Mouse (Mus musculus) hindbrain, postnatal 0 days (tissue): ENCODE data around the gene Tob2. TPM values are rescaled to one million over a fixed set of nuclear protein-coding genes. Genes with fewer than 3 reads are reported as not detected.

ENCODE experiments used
- ATAC-seq: fragments of 200-750 bp; cut with Nextera tagmentation; 2 replicates; pipeline ENCODE4 v1.8.0; 2017; ENCODE audit warnings: mild to moderate bottlenecking, moderate TSS enrichment, moderate library complexity
- DNase-seq: peaks from one replicate; pipeline ENCODE4 v3.0.0-alpha.2; 2015; ENCODE audit warnings: low spot score
- H3K27ac ChIP-seq: fragments of 300-500 bp; sonication (generic); 2 replicates; pipeline ENCODE4 v1.5.1; 2014; ENCODE audit warnings: mild to moderate bottlenecking
- H3K27me3 ChIP-seq: fragments of 300-500 bp; sonication (generic); 2 replicates; pipeline ENCODE4 v1.6.1; 2014; ENCODE audit warnings: low read length, mixed read lengths; ENCODE audit not compliant: insufficient read depth
- H3K36me3 ChIP-seq: fragments of 300-500 bp; sonication (generic); 2 replicates; pipeline ENCODE4 v1.6.1; 2014; ENCODE audit warnings: low read length, mixed read lengths; ENCODE audit not compliant: insufficient read depth
- H3K4me1 ChIP-seq: fragments of 300-500 bp; sonication (generic); 2 replicates; pipeline ENCODE4 v1.6.1; 2014; ENCODE audit warnings: antibody characterized with exemption, low read length, mixed read lengths; ENCODE audit not compliant: insufficient read depth
- H3K4me2 ChIP-seq: fragments of 300-500 bp; sonication (generic); 2 replicates; pipeline ENCODE4 v1.6.1; 2014; ENCODE audit warnings: low read depth, mild to moderate bottlenecking, low read length, moderate library complexity, mixed read lengths
- H3K4me3 ChIP-seq: fragments of 300-500 bp; sonication (generic); 2 replicates; pipeline ENCODE4 v1.5.1; 2014; ENCODE audit warnings: low read length
- H3K9ac ChIP-seq: fragments of 300-500 bp; sonication (generic); replicated peaks from 2 replicates; pipeline ENCODE4 v1.6.1; 2014; ENCODE audit warnings: mild to moderate bottlenecking, low read length, moderate library complexity, mixed read lengths
- H3K9me3 ChIP-seq: fragments of 300-500 bp; sonication (generic); 2 replicates; pipeline ENCODE4 v1.6.1; 2016; ENCODE audit warnings: low read length, mixed read lengths
- CTCF ChIP-seq: IDR thresholded peaks from 2 replicates; pipeline ENCODE4 v1.5.1; 2016; ENCODE audit warnings: antibody characterized with exemption, control low read depth, low read depth
- WGBS: fragments of 180-500 bp; shearing (Covaris S2); extraction: QIAGEN DNeasy Blood & Tissue Kit; methylation state at CpG from one replicate; pipeline ENCODE4 v1.1.7; 2014; 5-methylcytosine and 5-hydroxymethylcytosine counted together
- polyA plus RNA-seq: library from polyadenylated mRNA; unstranded; fragments of >200 nt; fragmentation: Nextera tagmentation; extraction: Ambion mirVana; gene quantifications from 2 replicates; pipeline ENCODE4 v1.2.1, GENCODE M21; 2015
- total RNA-seq: library from RNA; depleted of rRNA; stranded (reverse); fragments of >200 nt; gene quantifications from 2 replicates; pipeline ENCODE4 v1.2.3, GENCODE M21; 2014

The Tob2 gene
- total and polyA plus RNA-seq, 2 experiments from 2014 or later: 12.9 to 14.0 TPM

DNA sequence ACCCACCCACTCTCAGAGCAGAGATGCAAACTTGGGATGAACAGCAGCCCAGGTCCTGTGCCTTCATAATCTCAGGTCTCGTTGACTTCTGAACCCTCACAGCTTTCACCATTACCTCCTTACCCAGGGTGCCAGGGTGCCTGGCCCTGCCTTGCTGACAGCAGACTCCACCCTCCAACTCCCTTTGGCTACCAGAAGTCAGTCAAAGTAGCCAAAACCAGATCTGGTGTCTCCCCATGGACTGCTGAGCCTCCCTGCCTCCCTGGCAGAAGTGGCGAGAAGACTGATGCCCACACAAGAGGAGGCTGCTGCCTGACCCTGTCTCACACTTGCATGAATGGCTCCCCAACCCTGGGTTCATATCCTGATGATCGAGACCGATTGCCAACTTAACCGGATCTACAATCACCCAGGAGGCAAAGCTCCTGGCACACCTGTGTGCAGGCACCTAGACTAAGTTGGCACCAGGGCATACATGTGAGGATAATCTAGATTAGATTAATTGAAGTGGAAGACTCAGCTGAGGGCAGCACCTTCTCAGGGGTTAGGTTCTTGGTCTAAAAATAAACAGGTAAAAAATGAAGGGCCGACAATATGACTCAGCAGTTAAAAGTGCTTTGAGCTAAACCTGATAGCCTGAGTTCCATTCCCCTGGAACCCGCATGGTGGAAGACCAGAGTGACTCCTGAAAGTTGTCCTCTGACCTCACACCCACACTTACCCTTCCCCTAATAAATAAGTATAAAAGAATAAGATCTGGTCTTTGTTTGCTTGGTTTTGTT, 30.0 kb downstream of the Tob2 start:
- DNase-seq (no peak), ATAC-seq (no peak)
- Histone ChIP-seq H3K27me3 (no peaks in the 10 kb centered on the region), H3K9me3 (no peaks in the 10 kb centered on the region), H3K36me3 (peaks cover 30% of the 10 kb centered on the region), H3K9ac (no peak overlapping the region), H3K27ac (no peak overlapping the region), H3K4me3 (no peak overlapping the region), H3K4me1 (no peaks in the 10 kb centered on the region), H3K4me2 (no peak overlapping the region)
- TF ChIP-seq CTCF: no peak
- 84% methylated on average over 7 of the region's 7 CpGs for WGBS

DNA sequence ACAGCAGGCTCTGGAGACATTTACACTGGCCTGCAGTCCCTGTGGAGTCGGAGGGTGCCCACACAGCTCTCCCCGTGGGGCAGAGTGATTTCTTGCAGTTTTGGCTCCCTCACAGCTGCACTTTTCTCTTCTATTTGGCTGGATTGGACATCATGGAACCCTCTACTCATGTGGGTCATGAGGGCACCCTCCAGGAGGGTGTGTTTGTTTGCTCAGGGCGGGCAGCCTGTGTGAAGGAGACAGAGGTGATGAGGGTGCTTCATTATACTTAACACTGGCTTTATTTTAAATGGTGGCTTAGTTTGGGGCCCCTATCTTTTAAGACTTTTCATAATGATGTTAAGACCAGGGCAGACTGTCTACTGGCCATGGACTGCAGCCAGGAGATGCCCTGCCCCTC, 33.8 kb downstream of the Tob2 start:
- no peak overlapping the region for H3K27ac ChIP-seq
- WGBS: 83% methylated on average over 3 of the region's 3 CpGs
- DNase-seq: no peak

GRCm38 (mm10) chr15:81822631-81823030, 36.0 kb downstream of the Tob2 start:
- Histone ChIP-seq H3K4me3 (no peak overlapping the region), H3K4me1 (no peaks in the 10 kb centered on the region), H3K36me3 (peaks cover 55% of the 10 kb centered on the region), H3K27me3 (no peaks in the 10 kb centered on the region), H3K9ac (no peak overlapping the region), H3K4me2 (no peak overlapping the region), H3K27ac (no peak overlapping the region), H3K9me3 (no peaks in the 10 kb centered on the region)
- ATAC-seq (no peak), DNase-seq (no peak)
- no peak for TF ChIP-seq CTCF
- 80% methylated on average over 3 of the region's 3 CpGs for WGBS

More for the DNA sequence above, 33.8 kb downstream of the Tob2 start:
- H3K4me2 ChIP-seq: no peak overlapping the region
- no peaks in the 10 kb centered on the region for H3K4me1 ChIP-seq
- no peak overlapping the region for H3K4me3 ChIP-seq
- peaks cover 58% of the 10 kb centered on the region for H3K36me3 ChIP-seq
- no peak for ATAC-seq
- no peak for TF ChIP-seq CTCF
- no peaks in the 10 kb centered on the region for H3K9me3 ChIP-seq
- H3K9ac ChIP-seq: no peak overlapping the region
- no peaks in the 10 kb centered on the region for H3K27me3 ChIP-seq

DNA sequence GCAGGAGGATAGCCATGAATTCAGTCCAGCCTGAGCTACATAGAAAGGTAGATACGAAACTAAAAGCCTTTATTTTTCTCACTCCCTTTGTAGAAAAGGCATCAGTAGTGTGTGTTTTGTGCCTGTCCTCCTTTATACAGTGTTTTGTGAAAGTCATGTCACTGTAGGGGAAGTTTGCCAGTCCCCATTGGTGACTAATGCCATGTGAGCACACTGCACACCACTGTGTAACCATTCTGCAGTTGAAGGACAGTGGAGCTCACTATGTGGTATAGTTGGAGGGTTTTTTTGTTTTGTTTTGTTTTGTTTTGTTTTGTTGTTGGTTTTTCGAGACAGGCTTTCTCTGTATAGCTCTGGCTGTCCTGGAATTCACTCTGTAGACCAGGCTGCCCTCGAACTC, 40.2 kb downstream of the Tob2 start:
- Histone ChIP-seq H3K9ac (no peak overlapping the region), H3K9me3 (no peaks in the 10 kb centered on the region), H3K4me1 (peaks cover 12% of the 10 kb centered on the region), H3K4me3 (no peak overlapping the region), H3K27ac (no peak overlapping the region), H3K27me3 (no peaks in the 10 kb centered on the region), H3K36me3 (peaks cover 56% of the 10 kb centered on the region), H3K4me2 (no peak overlapping the region)
- 90% methylated on average over 3 of the region's 3 CpGs for WGBS
- ATAC-seq (no peak), DNase-seq (no peak)
- TF ChIP-seq CTCF: no peak

DNA sequence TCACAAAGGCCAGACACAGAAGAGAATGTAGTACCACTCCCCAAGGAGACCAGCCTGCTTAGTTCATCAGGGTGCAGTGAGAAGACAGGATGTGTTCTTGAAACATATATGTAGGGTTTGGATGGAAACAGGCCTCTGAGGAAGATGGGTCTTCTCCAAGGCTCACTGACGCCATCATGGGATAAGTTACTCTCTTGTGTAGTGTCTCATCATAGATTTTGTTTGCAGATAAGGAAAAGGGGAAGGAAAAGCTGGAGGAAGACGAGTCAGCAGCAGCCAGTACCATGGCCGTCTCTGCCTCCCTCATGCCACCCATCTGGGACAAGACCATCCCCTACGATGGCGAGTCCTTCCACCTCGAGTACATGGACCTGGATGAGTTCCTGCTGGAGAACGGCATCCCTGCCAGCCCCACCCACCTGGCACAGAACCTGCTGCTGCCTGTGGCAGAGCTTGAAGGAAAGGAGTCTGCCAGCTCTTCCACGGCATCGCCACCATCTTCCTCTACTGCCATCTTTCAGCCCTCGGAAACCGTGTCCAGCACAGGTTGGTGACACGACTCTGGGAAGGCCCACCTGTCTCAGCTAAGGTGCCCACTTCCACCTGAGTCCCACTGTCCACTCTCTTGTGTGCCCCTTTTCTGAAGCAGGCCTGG, 43.8 kb downstream of the Tob2 start:
- ATAC-seq (no peak), DNase-seq (no peak)
- no peak overlapping the region for H3K9ac ChIP-seq
- 84% methylated on average over 12 of the region's 12 CpGs for WGBS
- H3K4me1 ChIP-seq: peaks cover 24% of the 10 kb centered on the region
- no peak for TF ChIP-seq CTCF
- no peak overlapping the region for H3K4me2 ChIP-seq
- H3K36me3 ChIP-seq: peaks cover 30% of the 10 kb centered on the region
- H3K4me3 ChIP-seq: no peak overlapping the region
- no peak overlapping the region for H3K27ac ChIP-seq
- H3K9me3 ChIP-seq: no peaks in the 10 kb centered on the region
- no peaks in the 10 kb centered on the region for H3K27me3 ChIP-seq

- H3K4me1 ChIP-seq: peaks cover 28% of the 10 kb centered on the region
- WGBS: 54% methylated on average over 5 of the region's 5 CpGs
- H3K36me3 ChIP-seq: peaks cover 30% of the 10 kb centered on the region
- H3K9me3 ChIP-seq: no peaks in the 10 kb centered on the region
- H3K4me3 ChIP-seq: no peak overlapping the region
- DNase-seq: no peak
- no peak overlapping the region for H3K9ac ChIP-seq
- no peak for TF ChIP-seq CTCF
- ATAC-seq: no peak
- no peak overlapping the region for H3K4me2 ChIP-seq
- H3K27ac ChIP-seq: no peak overlapping the region
- H3K27me3 ChIP-seq: no peaks in the 10 kb centered on the region
These were observed 44.5 kb downstream of the Tob2 start for GRCm38 (mm10) chr15:81813986-81814705.
